Mouse (Mus musculus) liver, postnatal 0 days (tissue): Measurements from ENCODE around the gene Dkkl1.

Experiments
- CTCF ChIP-seq: sonication (generic); IDR thresholded peaks from 2 replicates; pipeline ENCODE4 v1.5.1; 2016; ENCODE audit warnings: antibody characterized with exemption, low read depth
- EP300 ChIP-seq: IDR thresholded peaks from 2 replicates; pipeline ENCODE4 v1.6.1; 2016; ENCODE audit warnings: antibody characterized with exemption, low read depth, mild to moderate bottlenecking

GRCm38 (mm10) chr7:45191803-45192363 lies 20.1 kb downstream of the Dkkl1 start:
- no peak for TF ChIP-seq CTCF
- no peak for TF ChIP-seq EP300
